Mouse (Mus musculus): Measurements from ENCODE around the gene Lrrc40.
A peak's percentile ranks its signal among the peaks of the same experiment; 100 is the strongest.

Gene Lrrc40

GRCm38 (mm10) chr3:158036329-158036988 is at the start of gene Lrrc40, which contains the start of gene Srsf11:
Gene Lrrc40 (plus strand): TSS chr3:158036662.
Gene Srsf11 (minus strand): TSS chr3:158036639.
- TF ChIP-seq GATA4 (IDR thresholded peaks at IDR 0.05; ENCODE audit: insufficient replicate concordance, low read length): no peak

GRCm38 (mm10) chr3:157993322-157993721 is 43.1 kb upstream of the Lrrc40 start:
- no peak; the same call in 1 of the 2 replicates for TF ChIP-seq GATA4 (IDR thresholded peaks at IDR 0.05; ENCODE audit: insufficient replicate concordance, low read length)

- TF ChIP-seq GATA4 (IDR thresholded peaks at IDR 0.05; ENCODE audit: insufficient replicate concordance, low read length): no peak
Measured at GRCm38 (mm10) chr3:157995726-157996125, 40.7 kb upstream of the Lrrc40 start.

GRCm38 (mm10) chr3:157998742-157999369 is 37.6 kb upstream of the Lrrc40 start:
- no peak for TF ChIP-seq GATA4 (IDR thresholded peaks at IDR 0.05; ENCODE audit: insufficient replicate concordance, low read length)

GRCm38 (mm10) chr3:158008647-158009046 is 27.8 kb upstream of the Lrrc40 start:
- no peak for TF ChIP-seq GATA4 (IDR thresholded peaks at IDR 0.05; ENCODE audit: insufficient replicate concordance, low read length)

GRCm38 (mm10) chr3:158009762-158010320 is 26.6 kb upstream of the Lrrc40 start:
- no peak for TF ChIP-seq GATA4 (IDR thresholded peaks at IDR 0.05; ENCODE audit: insufficient replicate concordance, low read length)

GRCm38 (mm10) chr3:158031371-158031925 is 5.0 kb upstream of the Lrrc40 start:
- peak; percentile 41; the same call in 1 of the 2 replicates for TF ChIP-seq GATA4 (IDR thresholded peaks at IDR 0.05; ENCODE audit: insufficient replicate concordance, low read length)

- TF ChIP-seq GATA4 (IDR thresholded peaks at IDR 0.05; ENCODE audit: insufficient replicate concordance, low read length): no peak
Measured at GRCm38 (mm10) chr3:158032106-158032505, 4.4 kb upstream of the Lrrc40 start.

- TF ChIP-seq GATA4 (IDR thresholded peaks at IDR 0.05; ENCODE audit: insufficient replicate concordance, low read length): no peak
Measured at GRCm38 (mm10) chr3:158035866-158036265, 596 bp upstream of the Lrrc40 start.

- TF ChIP-seq GATA4 (IDR thresholded peaks at IDR 0.05; ENCODE audit: insufficient replicate concordance, low read length): no peak
Measured at GRCm38 (mm10) chr3:158038106-158038505, 1.6 kb downstream of the Lrrc40 start.

- no peak for TF ChIP-seq GATA4 (IDR thresholded peaks at IDR 0.05; ENCODE audit: insufficient replicate concordance, low read length)
Measured at GRCm38 (mm10) chr3:158040755-158041154, 4.3 kb downstream of the Lrrc40 start.

- TF ChIP-seq GATA4 (IDR thresholded peaks at IDR 0.05; ENCODE audit: insufficient replicate concordance, low read length): no peak
Measured at GRCm38 (mm10) chr3:158049508-158049907, 13.0 kb downstream of the Lrrc40 start.

- no peak for TF ChIP-seq GATA4 (IDR thresholded peaks at IDR 0.05; ENCODE audit: insufficient replicate concordance, low read length)
Measured at GRCm38 (mm10) chr3:158060621-158061291, 24.3 kb downstream of the Lrrc40 start.

- no peak for TF ChIP-seq GATA4 (IDR thresholded peaks at IDR 0.05; ENCODE audit: insufficient replicate concordance, low read length)
Measured at GRCm38 (mm10) chr3:158061811-158062523, 25.5 kb downstream of the Lrrc40 start.

GRCm38 (mm10) chr3:158065256-158065655 is 28.8 kb downstream of the Lrrc40 start:
- TF ChIP-seq GATA4 (IDR thresholded peaks at IDR 0.05; ENCODE audit: insufficient replicate concordance, low read length): no peak

All from liver, adult (tissue).